Mouse (Mus musculus): Measurements from ENCODE around the gene Kyat3. TPM values are rescaled to one million over a fixed set of nuclear protein-coding genes. Genes with fewer than 3 reads are reported as not detected.

Kyat3 gene
- polyA plus RNA-seq, 1 experiment from 2014 or later: 13.5 TPM

DNA sequence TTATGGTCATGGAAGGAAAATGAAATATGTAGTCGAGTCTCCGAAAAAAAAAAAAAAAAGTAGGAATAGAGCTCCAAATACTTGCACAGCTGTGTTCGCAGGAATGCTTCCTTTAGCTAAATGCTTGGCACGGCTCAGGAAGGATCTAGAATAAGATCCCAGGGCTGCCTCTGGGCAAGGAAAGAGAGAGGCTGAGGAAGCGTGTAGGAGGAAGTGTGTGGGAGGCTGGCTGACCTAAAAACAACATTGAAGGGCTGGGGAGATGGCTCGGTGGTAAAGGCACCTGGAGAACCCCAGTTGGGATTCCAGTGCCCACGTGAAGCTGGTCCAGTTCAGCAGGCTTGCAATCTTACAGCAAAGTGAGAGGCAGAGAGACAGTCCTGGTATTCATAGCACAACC, 40.0 kb downstream of the Kyat3 start:
- H3K9me3 ChIP-seq (ENCODE audit: control insufficient read depth, low read length): no peaks in the 10 kb centered on the region
- DNase-seq (ENCODE audit: low spot score): no peak
- H3K27me3 ChIP-seq (replicated peaks; ENCODE audit: control insufficient read depth, insufficient read depth, low read length): no peaks in the 10 kb centered on the region
- H3K4me1 ChIP-seq (replicated peaks; ENCODE audit: control insufficient read depth, insufficient read depth, low read length): no peaks in the 10 kb centered on the region
- H3K9ac ChIP-seq (ENCODE audit: low read depth, low read length): no peak overlapping the region
- no peaks in the 10 kb centered on the region for H3K36me3 ChIP-seq (ENCODE audit: control insufficient read depth, insufficient read depth, low read length)
- no peak overlapping the region for H3K27ac ChIP-seq (ENCODE audit: low read depth, low read length)
- ATAC-seq (replicated peaks; ENCODE audit: low FRiP score): no peak
- no peak overlapping the region for H3K4me2 ChIP-seq
- 70% methylated on average over 7 of the region's 7 CpGs for WGBS
- no peak overlapping the region for H3K4me3 ChIP-seq (ENCODE audit: low read depth, low read length)

- DNase-seq (ENCODE audit: low spot score): no peak
- WGBS: 56% methylated on average over 21 of the region's 21 CpGs
- Histone ChIP-seq H3K27ac (ENCODE audit: low read depth, low read length) (no peak overlapping the region), H3K4me2 (no peak overlapping the region), H3K4me3 (ENCODE audit: low read depth, low read length) (no peak overlapping the region), H3K9me3 (ENCODE audit: control insufficient read depth, low read length) (no peaks in the 10 kb centered on the region), H3K36me3 (ENCODE audit: control insufficient read depth, insufficient read depth, low read length) (no peaks in the 10 kb centered on the region), H3K9ac (ENCODE audit: low read depth, low read length) (no peak overlapping the region), H3K27me3 (replicated peaks; ENCODE audit: control insufficient read depth, insufficient read depth, low read length) (no peaks in the 10 kb centered on the region), H3K4me1 (replicated peaks; ENCODE audit: control insufficient read depth, insufficient read depth, low read length) (no peaks in the 10 kb centered on the region)
- peak; percentile 46; the same call in 1 of the 2 replicates for ATAC-seq (replicated peaks; ENCODE audit: low FRiP score)
Observed at GRCm38 (mm10) chr3:142743973-142744898, 43.4 kb downstream of the Kyat3 start.

DNA sequence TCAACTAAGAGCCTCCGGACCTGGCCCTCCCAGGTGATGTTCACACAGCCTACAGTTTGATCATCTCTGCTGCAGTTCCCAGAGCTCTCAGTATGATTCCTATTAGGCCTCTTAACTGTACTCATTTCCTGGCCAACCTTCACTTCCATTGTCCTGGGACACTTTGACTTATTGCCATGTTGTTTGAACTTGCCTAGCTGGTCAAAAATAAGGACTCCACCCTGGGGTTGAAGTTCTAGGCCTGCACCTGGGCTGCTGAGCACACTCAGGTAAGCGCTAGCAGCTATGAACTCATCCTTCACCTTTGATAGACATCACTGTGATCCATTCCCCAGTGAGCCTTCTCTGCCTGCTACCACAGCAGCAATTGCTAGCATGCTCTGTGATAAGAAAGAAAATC, 44.2 kb downstream of the Kyat3 start:
- no peak for ATAC-seq (replicated peaks; ENCODE audit: low FRiP score)
- WGBS: 86% methylated on average over 2 of the region's 2 CpGs

DNA sequence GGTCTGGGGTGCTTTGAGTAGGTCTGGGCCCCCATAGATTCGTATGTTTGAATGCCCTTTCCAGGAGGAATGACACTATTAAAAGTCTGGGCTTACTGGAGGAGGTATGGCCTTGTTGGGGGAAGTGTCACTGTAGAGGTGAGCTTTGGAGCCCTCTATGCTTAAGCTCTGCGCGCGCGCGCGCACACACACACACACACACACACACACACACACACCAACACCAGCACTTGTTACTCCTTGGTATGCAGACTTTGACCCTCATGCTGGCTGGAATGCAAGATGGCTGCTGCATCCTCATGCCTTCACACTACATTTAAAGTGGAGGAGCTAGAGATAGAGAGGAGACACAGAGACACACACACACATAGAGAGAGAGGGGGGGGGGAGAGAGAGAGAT, 46.8 kb downstream of the Kyat3 start:
- Histone ChIP-seq H3K9me3 (ENCODE audit: control insufficient read depth, low read length) (no peaks in the 10 kb centered on the region), H3K9ac (ENCODE audit: low read depth, low read length) (no peak overlapping the region), H3K4me1 (replicated peaks; ENCODE audit: control insufficient read depth, insufficient read depth, low read length) (no peaks in the 10 kb centered on the region), H3K4me3 (ENCODE audit: low read depth, low read length) (no peak overlapping the region), H3K36me3 (ENCODE audit: control insufficient read depth, insufficient read depth, low read length) (no peaks in the 10 kb centered on the region), H3K4me2 (no peak overlapping the region), H3K27ac (ENCODE audit: low read depth, low read length) (no peak overlapping the region), H3K27me3 (replicated peaks; ENCODE audit: control insufficient read depth, insufficient read depth, low read length) (no peaks in the 10 kb centered on the region)
- DNase-seq (ENCODE audit: low spot score) (no peak), ATAC-seq (replicated peaks; ENCODE audit: low FRiP score) (no peak; the same call in 1 of the 2 replicates)
- WGBS: 94% methylated on average over 7 of the region's 7 CpGs

More for the DNA sequence above, 44.2 kb downstream of the Kyat3 start:
- no peaks in the 10 kb centered on the region for H3K36me3 ChIP-seq (ENCODE audit: control insufficient read depth, insufficient read depth, low read length)
- no peaks in the 10 kb centered on the region for H3K27me3 ChIP-seq (replicated peaks; ENCODE audit: control insufficient read depth, insufficient read depth, low read length)
- no peak overlapping the region for H3K4me2 ChIP-seq
- H3K9me3 ChIP-seq (ENCODE audit: control insufficient read depth, low read length): no peaks in the 10 kb centered on the region
- no peak for DNase-seq (ENCODE audit: low spot score)
- no peaks in the 10 kb centered on the region for H3K4me1 ChIP-seq (replicated peaks; ENCODE audit: control insufficient read depth, insufficient read depth, low read length)
- H3K27ac ChIP-seq (ENCODE audit: low read depth, low read length): no peak overlapping the region
- H3K4me3 ChIP-seq (ENCODE audit: low read depth, low read length): no peak overlapping the region
- H3K9ac ChIP-seq (ENCODE audit: low read depth, low read length): no peak overlapping the region

DNA sequence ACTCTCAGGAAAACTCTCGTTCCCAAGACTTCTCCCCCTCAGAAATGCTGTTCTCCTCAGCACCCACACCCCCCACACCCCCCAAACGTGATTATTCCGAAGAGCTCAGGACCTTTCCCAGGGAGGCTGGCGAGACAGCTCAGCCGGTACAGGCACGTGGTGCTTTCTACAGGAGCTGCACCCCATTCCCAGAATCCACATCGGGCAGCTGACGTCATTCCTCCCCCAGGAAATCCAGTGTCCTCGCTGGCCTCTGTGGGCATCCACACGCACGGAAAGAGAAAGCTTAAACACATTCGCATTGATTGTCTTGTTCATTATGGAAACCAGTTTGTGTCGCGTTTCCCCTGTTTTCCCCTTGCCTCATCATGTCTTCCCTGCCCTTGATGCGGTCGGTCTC, 48.3 kb downstream of the Kyat3 start:
- DNase-seq (ENCODE audit: low spot score): no peak
- H3K27ac ChIP-seq (ENCODE audit: low read depth, low read length): no peak overlapping the region
- no peaks in the 10 kb centered on the region for H3K4me1 ChIP-seq (replicated peaks; ENCODE audit: control insufficient read depth, insufficient read depth, low read length)
- no peak overlapping the region for H3K4me2 ChIP-seq
- no peak for ATAC-seq (replicated peaks; ENCODE audit: low FRiP score)
- H3K4me3 ChIP-seq (ENCODE audit: low read depth, low read length): no peak overlapping the region
- no peaks in the 10 kb centered on the region for H3K9me3 ChIP-seq (ENCODE audit: control insufficient read depth, low read length)
- no peaks in the 10 kb centered on the region for H3K27me3 ChIP-seq (replicated peaks; ENCODE audit: control insufficient read depth, insufficient read depth, low read length)
- H3K36me3 ChIP-seq (ENCODE audit: control insufficient read depth, insufficient read depth, low read length): no peaks in the 10 kb centered on the region
- H3K9ac ChIP-seq (ENCODE audit: low read depth, low read length): no peak overlapping the region
- WGBS: 88% methylated on average over 16 of the region's 16 CpGs

- no peak overlapping the region for H3K9ac ChIP-seq (ENCODE audit: low read depth, low read length)
- WGBS: 86% methylated on average over 18 of the region's 18 CpGs
- H3K4me1 ChIP-seq (replicated peaks; ENCODE audit: control insufficient read depth, insufficient read depth, low read length): peaks cover 13% of the 10 kb centered on the region
- no peaks in the 10 kb centered on the region for H3K9me3 ChIP-seq (ENCODE audit: control insufficient read depth, low read length)
- no peaks in the 10 kb centered on the region for H3K27me3 ChIP-seq (replicated peaks; ENCODE audit: control insufficient read depth, insufficient read depth, low read length)
- no peak overlapping the region for H3K4me2 ChIP-seq
- no peak overlapping the region for H3K4me3 ChIP-seq (ENCODE audit: low read depth, low read length)
- H3K36me3 ChIP-seq (ENCODE audit: control insufficient read depth, insufficient read depth, low read length): no peaks in the 10 kb centered on the region
- H3K27ac ChIP-seq (ENCODE audit: low read depth, low read length): no peak overlapping the region
- ATAC-seq (replicated peaks; ENCODE audit: low FRiP score) (no peak), DNase-seq (ENCODE audit: low spot score) (no peak)
Observed at GRCm38 (mm10) chr3:142755132-142755867, 54.4 kb downstream of the Kyat3 start.

DNA sequence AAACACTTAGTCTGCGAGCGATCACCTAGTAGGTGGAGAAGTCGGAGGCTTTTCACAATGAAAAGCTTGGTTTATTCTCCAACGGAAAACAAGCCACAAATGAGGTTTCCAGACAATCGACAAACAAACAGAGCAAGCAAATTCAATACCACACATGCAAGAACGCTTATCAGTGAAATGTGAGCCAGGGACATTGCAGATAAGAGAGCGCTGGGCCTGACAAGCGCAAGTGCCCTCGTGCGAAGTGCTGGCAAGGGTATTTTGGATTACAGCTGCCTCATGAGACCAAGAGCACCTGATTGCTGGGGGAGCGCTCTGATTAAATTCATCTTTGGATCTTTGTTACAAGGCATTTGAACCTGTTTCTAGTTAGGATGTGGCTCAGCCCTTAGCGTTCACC, 57.0 kb downstream of the Kyat3 start:
- ATAC-seq (replicated peaks; ENCODE audit: low FRiP score) (peak; percentile 86), DNase-seq (ENCODE audit: low spot score) (no peak)
- peaks cover 13% of the 10 kb centered on the region for H3K4me1 ChIP-seq (replicated peaks; ENCODE audit: control insufficient read depth, insufficient read depth, low read length)
- WGBS: 20% methylated on average over 12 of the region's 12 CpGs
- no peak overlapping the region for H3K27ac ChIP-seq (ENCODE audit: low read depth, low read length)
- H3K4me2 ChIP-seq: peak overlapping the region; percentile 56
- H3K4me3 ChIP-seq (ENCODE audit: low read depth, low read length): no peak overlapping the region
- no peak overlapping the region for H3K9ac ChIP-seq (ENCODE audit: low read depth, low read length)
- H3K9me3 ChIP-seq (ENCODE audit: control insufficient read depth, low read length): no peaks in the 10 kb centered on the region
- no peaks in the 10 kb centered on the region for H3K27me3 ChIP-seq (replicated peaks; ENCODE audit: control insufficient read depth, insufficient read depth, low read length)
- no peaks in the 10 kb centered on the region for H3K36me3 ChIP-seq (ENCODE audit: control insufficient read depth, insufficient read depth, low read length)

- no peak overlapping the region for H3K9ac ChIP-seq (ENCODE audit: low read depth, low read length)
Observed at GRCm38 (mm10) chr3:142758593-142758992, 57.7 kb downstream of the Kyat3 start.

More at GRCm38 (mm10) chr3:142758593-142758992, 57.7 kb downstream of the Kyat3 start:
- Histone ChIP-seq H3K4me1 (replicated peaks; ENCODE audit: control insufficient read depth, insufficient read depth, low read length) (peaks cover 13% of the 10 kb centered on the region), H3K27me3 (replicated peaks; ENCODE audit: control insufficient read depth, insufficient read depth, low read length) (no peaks in the 10 kb centered on the region), H3K4me2 (no peak overlapping the region), H3K4me3 (ENCODE audit: low read depth, low read length) (no peak overlapping the region), H3K9me3 (ENCODE audit: control insufficient read depth, low read length) (no peaks in the 10 kb centered on the region), H3K27ac (ENCODE audit: low read depth, low read length) (no peak overlapping the region), H3K36me3 (ENCODE audit: control insufficient read depth, insufficient read depth, low read length) (no peaks in the 10 kb centered on the region)
- DNase-seq (ENCODE audit: low spot score) (no peak), ATAC-seq (replicated peaks; ENCODE audit: low FRiP score) (no peak)
- WGBS: 73% methylated on average over 7 of the region's 7 CpGs

All from liver, embryonic 11.5 days (tissue).